Mouse (Mus musculus): ENCODE measurements around the gene Serf2. TPM values are rescaled to one million over a fixed set of nuclear protein-coding genes. Genes with fewer than 3 reads are reported as not detected.

Serf2 gene
- total RNA-seq (2023): 255 to 290 TPM (median 275 TPM) in 4 replicates

DNA sequence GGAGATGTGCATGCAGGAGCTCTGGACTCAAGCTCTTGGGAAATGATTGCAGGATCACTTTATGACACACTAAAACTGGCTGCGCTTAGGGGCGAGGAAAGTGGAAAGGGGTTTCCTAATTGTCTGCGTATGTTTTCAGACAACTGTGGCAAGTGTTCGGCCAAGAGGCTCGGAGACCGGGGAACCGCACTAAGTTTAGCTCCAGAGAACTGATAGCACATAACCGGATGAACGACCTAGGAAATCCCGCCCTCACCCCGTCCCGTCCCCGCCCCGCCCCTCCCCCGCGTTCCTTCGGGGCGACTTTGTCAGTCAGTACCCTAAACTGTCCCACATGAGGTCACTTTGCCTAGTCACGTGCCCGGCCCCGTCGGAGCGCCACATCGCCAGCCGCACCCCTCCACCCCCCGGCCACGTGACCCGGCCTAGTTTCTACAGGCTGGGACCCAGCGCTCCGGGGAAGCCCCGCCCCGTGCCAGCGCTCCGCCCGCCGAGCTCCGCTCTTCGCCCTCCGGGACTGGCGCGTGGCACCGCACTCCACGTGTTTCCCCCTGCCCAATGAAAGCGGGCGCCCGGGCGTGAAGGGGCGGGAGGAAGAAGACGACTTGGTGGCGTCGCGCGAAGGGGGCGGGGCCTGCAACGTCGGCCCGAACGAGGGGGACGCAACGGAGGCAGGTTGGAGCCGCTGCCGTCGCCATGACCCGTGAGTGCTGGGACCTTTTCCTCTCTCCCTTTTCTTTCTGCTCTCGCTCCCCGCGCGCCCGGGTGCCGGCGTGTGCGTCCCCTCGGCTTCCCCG, at the start of gene Serf2:
Gene Serf2 (plus strand): TSS at position 457 of the 797 bp plus-strand sequence.

DNA sequence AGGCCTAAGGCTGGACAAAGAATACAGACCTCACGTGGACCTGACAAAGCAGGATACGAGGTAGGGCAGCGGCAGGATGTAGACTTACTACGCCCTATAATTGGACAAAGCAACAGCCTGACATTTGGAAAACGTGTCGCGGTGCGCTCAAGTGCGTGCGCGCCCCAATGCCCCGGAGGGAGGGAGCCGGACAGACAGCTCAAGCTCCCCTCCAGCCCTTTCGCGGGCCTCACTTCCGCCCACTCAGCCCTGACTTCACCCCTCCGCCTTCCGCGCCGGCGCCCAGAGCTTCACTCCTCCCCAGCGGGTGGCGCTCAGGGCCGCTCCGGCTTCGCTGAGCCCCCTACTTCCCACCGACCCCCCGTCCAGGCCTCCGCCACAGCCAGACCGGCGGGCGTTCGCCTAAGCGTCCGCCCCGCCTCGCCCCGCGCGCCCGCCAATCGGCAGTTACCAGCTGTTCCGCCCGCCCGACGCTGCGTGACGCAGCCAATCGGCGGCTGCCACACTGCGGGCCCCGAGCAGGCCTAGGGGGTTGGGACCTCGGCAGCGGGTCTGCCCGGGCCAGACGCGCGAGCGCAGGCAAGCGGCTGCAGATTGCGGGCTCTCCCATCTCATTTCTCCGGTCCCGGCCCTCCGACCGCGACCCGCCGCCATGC, 35.5 kb upstream of the Serf2 start, which contains the start of the genes Pdia3 and Catsper2:
Gene Pdia3 (plus strand): TSS at position 389 of the 656 bp plus-strand sequence.
Gene Catsper2 (minus strand): TSS at position 406 of the 656 bp plus-strand sequence.

DNA sequence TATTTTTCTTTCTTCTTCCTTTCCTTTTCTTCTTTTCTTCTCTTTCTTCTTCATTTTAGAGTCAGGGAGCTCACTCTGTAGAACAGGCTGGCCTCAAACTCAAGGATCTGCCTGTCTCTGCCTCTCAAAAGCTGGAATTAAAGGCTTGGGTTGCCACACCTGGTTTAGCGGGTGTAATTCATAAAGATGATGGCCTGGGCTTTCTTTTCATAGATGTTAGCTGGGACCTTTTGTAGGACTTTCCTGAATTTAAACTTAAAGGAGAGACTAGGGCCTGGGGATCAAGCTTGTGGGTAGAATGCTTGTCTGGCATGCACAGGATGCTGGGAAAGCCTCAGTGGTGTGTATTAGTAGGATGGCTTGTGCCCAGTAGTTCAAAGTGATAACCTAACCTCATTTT, 4.8 kb upstream of the Serf2 start, which contains the start of gene Ell3:
Gene Ell3 (minus strand): TSS at position 101 of the 400 bp plus-strand sequence.

DNA sequence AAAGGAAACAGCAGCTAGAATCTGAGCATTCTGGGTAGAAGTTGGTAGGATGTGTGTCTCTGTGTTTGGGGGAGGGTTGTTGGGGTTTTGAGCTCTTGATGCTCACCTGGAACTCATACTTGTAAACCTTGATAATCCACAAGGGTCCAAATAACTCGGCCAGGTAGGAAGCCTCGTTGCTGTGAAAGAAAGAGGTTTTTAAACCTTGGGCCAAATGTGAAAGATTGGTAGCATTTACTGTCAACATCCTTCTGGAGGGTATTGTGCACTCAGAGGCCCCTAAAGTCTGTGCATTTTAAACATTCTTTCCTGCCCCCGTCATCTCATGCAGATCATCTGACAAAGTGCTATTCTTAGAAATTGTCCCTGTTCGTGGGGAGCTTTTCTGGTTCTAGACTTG, 4.0 kb downstream of the Serf2 start, which contains the start of gene Hypk:
Gene Hypk (plus strand): TSS at position 301 of the 400 bp plus-strand sequence.

DNA sequence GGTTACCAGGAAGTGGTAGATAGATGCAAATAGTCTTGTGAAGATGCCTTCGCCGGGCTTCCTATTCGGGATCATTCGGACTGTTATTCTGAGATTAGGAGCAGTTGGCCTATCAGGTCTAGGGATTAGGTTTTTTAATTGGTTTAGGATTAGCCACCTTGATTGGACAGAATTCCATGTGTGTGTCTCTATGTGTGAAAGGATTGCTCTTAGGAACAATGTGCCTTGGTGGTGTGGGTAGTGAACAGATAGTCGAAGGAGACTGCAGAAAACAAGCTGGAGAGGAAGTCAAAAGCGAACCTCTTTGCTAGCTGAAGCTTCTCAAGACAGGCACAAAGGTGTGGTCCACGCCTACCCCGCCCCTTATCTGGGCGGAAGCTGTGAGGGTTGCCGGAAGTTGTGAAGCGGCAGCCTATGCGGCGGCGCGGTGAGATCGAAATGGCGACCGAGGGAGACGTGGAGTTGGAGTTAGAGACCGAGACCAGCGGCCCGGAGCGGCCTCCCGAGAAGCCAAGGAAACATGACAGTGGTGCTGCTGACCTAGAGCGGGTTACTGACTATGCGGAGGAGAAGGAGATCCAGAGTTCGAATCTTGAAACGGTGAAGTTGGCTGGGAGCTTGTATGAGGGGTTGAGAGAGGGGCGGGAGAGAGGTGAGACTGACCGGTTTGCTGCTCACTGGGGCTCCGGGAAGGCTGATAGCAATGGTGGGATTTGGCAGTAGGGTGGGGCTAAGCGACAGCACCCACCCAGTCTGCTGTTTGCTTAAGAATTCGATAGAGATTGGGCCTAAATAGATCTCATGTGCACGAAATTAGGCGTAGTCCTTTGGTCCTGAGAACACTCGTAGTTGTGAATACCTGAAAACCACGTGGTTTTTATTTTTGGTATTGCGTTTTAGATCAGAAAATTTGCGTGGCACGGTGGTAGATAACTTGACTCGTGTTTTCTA, 8.0 kb downstream of the Serf2 start, which contains the start of gene Serinc4:
Gene Serinc4 (minus strand): TSS at position 90 of the 951 bp plus-strand sequence.

DNA sequence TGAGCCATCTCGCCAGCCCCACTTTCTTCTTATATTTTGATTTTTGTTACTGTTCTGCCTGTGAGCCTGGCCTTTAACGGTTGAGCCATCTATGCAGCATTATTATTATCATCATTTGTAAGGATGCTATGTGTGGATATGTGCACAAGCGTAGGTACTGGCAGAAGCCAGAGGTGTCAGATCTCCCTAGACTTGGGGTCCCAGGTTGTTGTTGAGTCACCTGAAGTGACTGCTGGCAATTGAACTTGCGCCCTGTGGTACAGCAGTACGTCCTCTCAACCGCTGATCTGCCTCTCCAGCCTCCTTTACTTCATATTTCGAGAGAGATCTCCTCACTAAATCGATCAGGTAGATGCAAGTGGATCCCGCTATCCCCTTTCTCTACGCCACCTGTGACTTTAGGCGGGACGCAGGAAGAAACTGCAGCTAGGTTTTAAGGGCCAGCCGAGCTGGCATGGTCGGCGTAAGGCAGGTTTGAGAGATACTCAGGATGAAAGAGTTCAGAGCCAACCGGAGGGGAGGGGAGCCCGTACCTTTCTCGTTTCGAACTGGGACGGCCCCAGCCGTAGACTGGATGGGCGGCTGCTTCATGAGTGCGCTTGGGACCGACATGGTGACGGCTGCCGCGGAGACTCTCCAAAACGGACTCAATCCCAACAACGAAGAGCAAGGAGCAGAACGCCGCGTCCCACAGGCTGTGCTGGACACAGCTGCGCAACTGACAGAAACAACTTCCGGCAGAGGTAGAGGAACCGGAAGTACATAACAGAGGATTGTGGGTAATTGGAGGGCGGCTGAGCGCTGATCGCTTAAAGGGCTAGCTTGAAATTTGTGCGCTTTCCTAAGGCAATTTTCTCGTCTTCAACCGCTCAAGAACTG, 24.5 kb downstream of the Serf2 start, which contains the start of gene Mfap1b:
Gene Mfap1b (minus strand): TSS at position 767 of the 879 bp plus-strand sequence.

DNA sequence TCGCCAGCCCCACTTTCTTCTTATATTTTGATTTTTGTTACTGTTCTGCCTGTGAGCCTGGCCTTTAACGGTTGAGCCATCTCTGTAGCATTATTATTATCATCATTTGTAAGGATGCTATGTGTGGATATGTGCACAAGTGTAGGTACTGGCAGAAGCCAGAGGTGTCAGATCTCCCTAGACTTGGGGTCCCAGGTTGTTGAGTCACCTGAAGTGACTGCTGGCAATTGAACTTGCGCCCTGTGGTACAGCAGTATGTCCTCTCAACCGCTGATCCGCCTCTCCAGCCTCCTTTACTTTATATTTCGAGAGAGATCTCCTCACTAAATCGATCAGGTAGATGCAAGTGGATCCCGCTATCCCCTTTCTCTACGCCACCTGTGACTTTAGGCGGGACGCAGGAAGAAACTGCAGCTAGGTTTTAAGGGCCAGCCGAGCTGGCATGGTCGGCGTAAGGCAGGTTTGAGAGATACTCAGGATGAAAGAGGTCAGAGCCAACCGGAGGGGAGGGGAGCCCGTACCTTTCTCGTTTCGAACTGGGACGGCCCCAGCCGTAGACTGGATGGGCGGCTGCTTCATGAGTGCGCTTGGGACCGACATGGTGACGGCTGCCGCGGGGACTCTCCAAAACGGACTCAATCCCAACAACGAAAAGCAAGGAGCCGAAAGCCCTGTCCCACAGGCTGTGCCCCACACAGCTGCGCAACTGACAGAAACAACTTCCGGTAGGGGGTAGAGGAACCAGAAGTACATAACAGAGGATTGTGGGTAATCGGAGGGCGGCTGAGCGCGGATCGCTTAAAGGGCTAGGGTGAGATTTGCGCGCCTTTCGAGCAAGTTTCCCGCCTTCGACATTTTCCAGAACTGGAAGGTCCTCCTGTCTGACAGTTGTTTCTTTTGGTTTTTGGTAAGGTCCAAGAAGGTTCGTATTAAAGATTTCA, 57.2 kb downstream of the Serf2 start, which contains the start of the genes Mfap1a and Wdr76:
Gene Mfap1a (minus strand): TSS at position 724 of the 941 bp plus-strand sequence.
Gene Wdr76 (plus strand): TSS at position 782 of the 941 bp plus-strand sequence.

Other genes starting within 250 kb of the Serf2 start
- gene Trp53bp1, start 177.8 kb upstream of the Serf2 start, total RNA-seq (2023): 89.0 to 109 TPM (median 98.1 TPM) in 4 replicates
- gene Map1a, start 159.6 kb upstream of the Serf2 start, total RNA-seq (2023): 0.06 to 0.55 TPM (median 0.14 TPM) in 4 replicates
- gene Ppip5k1, start 93.8 kb upstream of the Serf2 start, total RNA-seq (2023): 24.5 to 29.2 TPM (median 25.0 TPM) in 4 replicates
- gene Ckmt1, start 91.5 kb upstream of the Serf2 start, total RNA-seq (2023): not detected in 4 replicates
- not detected in 4 replicates for gene Strc, start 62.0 kb upstream of the Serf2 start, total RNA-seq (2023)
- gene Pdia3, start 35.4 kb upstream of the Serf2 start, total RNA-seq (2023): 104 to 133 TPM (median 121 TPM) in 4 replicates
- 1.9 to 4.9 TPM (median 2.5 TPM) in 4 replicates for gene Catsper2, start 35.4 kb upstream of the Serf2 start, total RNA-seq (2023)
- 77.0 to 92.7 TPM (median 80.8 TPM) in 4 replicates for gene Ell3, start 4.9 kb upstream of the Serf2 start, total RNA-seq (2023)
- 36.4 to 40.8 TPM (median 39.8 TPM) in 4 replicates for gene Hypk, start 4.1 kb downstream of the Serf2 start, total RNA-seq (2023)
- gene Serinc4, start 7.6 kb downstream of the Serf2 start, total RNA-seq (2023): 0.49 to 1.8 TPM (median 0.80 TPM) in 4 replicates
- 42.9 to 51.5 TPM (median 46.5 TPM) in 4 replicates for gene Mfap1b, start 24.9 kb downstream of the Serf2 start, total RNA-seq (2023)
- gene Mfap1a, start 57.5 kb downstream of the Serf2 start, total RNA-seq (2023): 43.6 to 50.9 TPM (median 46.4 TPM) in 4 replicates
- gene Wdr76, start 57.5 kb downstream of the Serf2 start, total RNA-seq (2023): 15.3 to 17.5 TPM (median 17.1 TPM) in 4 replicates

All from B cell, adult 62 days (primary cell).